Mouse (Mus musculus) forebrain, embryonic 10.5 days (tissue): ENCODE measurements around the gene Olfr44. TPM values are rescaled to one million over a fixed set of nuclear protein-coding genes. Genes with fewer than 3 reads are reported as not detected.

Source experiments
- DNase-seq: peaks from one replicate; pipeline ENCODE4 v3.0.0-alpha.2; 2017; ENCODE audit warnings: low spot score; ENCODE audit errors: extremely low spot score
- H3K27ac ChIP-seq: fragments of 300-500 bp; sonication (generic); 2 replicates; pipeline ENCODE4 v1.5.1; 2016; ENCODE audit warnings: mild to moderate bottlenecking
- H3K27me3 ChIP-seq: fragments of 300-500 bp; sonication (generic); 2 replicates; pipeline ENCODE4 v1.6.1; 2016; ENCODE audit warnings: mild to moderate bottlenecking; ENCODE audit not compliant: poor library complexity, severe bottlenecking
- H3K36me3 ChIP-seq: fragments of 300-500 bp; sonication (generic); replicated peaks from 2 replicates; pipeline ENCODE4 v1.6.1; 2016; ENCODE audit warnings: mild to moderate bottlenecking, moderate library complexity
- H3K4me1 ChIP-seq: fragments of 300-500 bp; sonication (generic); 2 replicates; pipeline ENCODE4 v1.6.1; 2016
- H3K4me3 ChIP-seq: fragments of 300-500 bp; sonication (generic); 2 replicates; pipeline ENCODE4 v1.5.1; 2016; ENCODE audit warnings: mild to moderate bottlenecking, moderate library complexity
- H3K9me3 ChIP-seq: fragments of 300-500 bp; sonication (generic); 2 replicates; pipeline ENCODE4 v1.6.1; 2016; ENCODE audit warnings: mild to moderate bottlenecking, moderate library complexity
- whole genome bisulfite sequencing: fragments of 180-500 bp; shearing (Covaris S2); methylation state at CpG from one replicate; pipeline ENCODE4 v1.1.7; 2016; 5-methylcytosine and 5-hydroxymethylcytosine counted together
- polyA plus RNA-seq: library from polyadenylated mRNA; unstranded; fragments of >200 nt; fragmentation: Nextera tagmentation; extraction: Ambion mirVana; gene quantifications from 2 replicates; pipeline ENCODE4 v1.2.1, GENCODE M21; 2016

Gene Olfr44
- polyA plus RNA-seq = not detected in 2 replicates

- WGBS = 95% methylated on average over 2 of the region's 2 CpGs
- H3K9me3 ChIP-seq = no peaks in the 10 kb centered on the region
- no peak within 1 kb of the TSS for H3K27ac ChIP-seq
- no peak for DNase-seq
- no peaks in the 10 kb centered on the region for H3K27me3 ChIP-seq
- H3K4me3 ChIP-seq = no peak within 1 kb of the TSS
- no peaks in the 10 kb centered on the region for H3K4me1 ChIP-seq
- H3K36me3 ChIP-seq = no peaks in the 10 kb centered on the region
Observed at GRCm38 (mm10) chr9:39493895-39494294, at the start of gene Olfr44. Olfr44 (minus strand) TSS chr9:39493995.

GRCm38 (mm10) chr9:39523616-39524285 is 30.0 kb upstream of the Olfr44 start:
- Histone ChIP-seq H3K4me1 (0 out of 2 replicates have a peak, but pooled peaks cover under 1% of the 10 kb centered on the region), H3K36me3 (no peaks in the 10 kb centered on the region), H3K27ac (no peak overlapping the region), H3K9me3 (no peaks in the 10 kb centered on the region), H3K4me3 (no peak overlapping the region), H3K27me3 (no peaks in the 10 kb centered on the region)
- no peak for DNase-seq
- WGBS = 85% methylated on average over 1 of the region's 1 CpGs

- 0 out of 2 replicates have a peak, but pooled peaks cover 3% of the 10 kb centered on the region for H3K4me1 ChIP-seq
- no peak overlapping the region for H3K27ac ChIP-seq
- no peaks in the 10 kb centered on the region for H3K9me3 ChIP-seq
- H3K36me3 ChIP-seq = no peaks in the 10 kb centered on the region
- no peaks in the 10 kb centered on the region for H3K27me3 ChIP-seq
- H3K4me3 ChIP-seq = no peak overlapping the region
- DNase-seq = no peak
Observed at GRCm38 (mm10) chr9:39518595-39518994, 24.8 kb upstream of the Olfr44 start.

- no peaks in the 10 kb centered on the region for H3K9me3 ChIP-seq
- H3K36me3 ChIP-seq = no peaks in the 10 kb centered on the region
- H3K27me3 ChIP-seq = no peaks in the 10 kb centered on the region
- no peak within 1 kb of the TSS for H3K27ac ChIP-seq
- no peak for DNase-seq
- WGBS = 82% methylated on average over 3 of the region's 3 CpGs
- no peak within 1 kb of the TSS for H3K4me3 ChIP-seq
- H3K4me1 ChIP-seq = 0 out of 2 replicates have a peak, but pooled peaks cover 3% of the 10 kb centered on the region
Observed at GRCm38 (mm10) chr9:39515531-39515930, 21.7 kb upstream of the Olfr44 start, which contains the start of gene Olfr957. Olfr957 (minus strand) TSS chr9:39515809.

- H3K4me1 ChIP-seq = no peaks in the 10 kb centered on the region
- WGBS = 84% methylated on average over 9 of the region's 9 CpGs
- no peak overlapping the region for H3K4me3 ChIP-seq
- no peaks in the 10 kb centered on the region for H3K27me3 ChIP-seq
- no peaks in the 10 kb centered on the region for H3K9me3 ChIP-seq
- DNase-seq = no peak
- no peaks in the 10 kb centered on the region for H3K36me3 ChIP-seq
- H3K27ac ChIP-seq = no peak overlapping the region
Observed at GRCm38 (mm10) chr9:39509412-39509811, 15.6 kb upstream of the Olfr44 start.

GRCm38 (mm10) chr9:39508998-39509397 is 15.2 kb upstream of the Olfr44 start:
- H3K27me3 ChIP-seq = no peaks in the 10 kb centered on the region
- DNase-seq = peak; percentile 46
- H3K27ac ChIP-seq = no peak overlapping the region
- no peaks in the 10 kb centered on the region for H3K36me3 ChIP-seq
- no peaks in the 10 kb centered on the region for H3K9me3 ChIP-seq
- WGBS = 13% methylated on average over 6 of the region's 6 CpGs
- no peaks in the 10 kb centered on the region for H3K4me1 ChIP-seq
- no peak overlapping the region for H3K4me3 ChIP-seq

GRCm38 (mm10) chr9:39471844-39472243 is 22.0 kb downstream of the Olfr44 start, which contains the start of gene Olfr955:
Olfr955 (minus strand) TSS chr9:39471944.
- Histone ChIP-seq H3K36me3 (no peaks in the 10 kb centered on the region), H3K4me1 (no peaks in the 10 kb centered on the region), H3K9me3 (no peaks in the 10 kb centered on the region), H3K27ac (no peak within 1 kb of the TSS), H3K4me3 (no peak within 1 kb of the TSS), H3K27me3 (no peaks in the 10 kb centered on the region)
- 66% methylated on average over 1 of the region's 1 CpGs for WGBS
- DNase-seq = no peak

- H3K27ac ChIP-seq = no peak within 1 kb of the TSS
- DNase-seq = no peak
- H3K4me1 ChIP-seq = no peaks in the 10 kb centered on the region
- WGBS = 88% methylated on average over 6 of the region's 6 CpGs
- no peaks in the 10 kb centered on the region for H3K36me3 ChIP-seq
- H3K4me3 ChIP-seq = no peak within 1 kb of the TSS
- H3K9me3 ChIP-seq = no peaks in the 10 kb centered on the region
- no peaks in the 10 kb centered on the region for H3K27me3 ChIP-seq
Observed at GRCm38 (mm10) chr9:39456401-39456800, 37.4 kb downstream of the Olfr44 start, which contains the start of gene Olfr954. Olfr954 (plus strand) TSS chr9:39456701.

Other genes starting within 250 kb of the Olfr44 start
- gene Olfr1537, start 244.0 kb downstream of the Olfr44 start, polyA plus RNA-seq = not detected in 2 replicates
- not detected in 2 replicates for gene Olfr945, start 217.2 kb downstream of the Olfr44 start, polyA plus RNA-seq
- not detected in 2 replicates for gene Olfr948, start 167.9 kb downstream of the Olfr44 start, polyA plus RNA-seq
- not detected in 2 replicates for gene Olfr951, start 106.6 kb downstream of the Olfr44 start, polyA plus RNA-seq
- gene Olfr952, start 66.8 kb downstream of the Olfr44 start, polyA plus RNA-seq = not detected in 2 replicates
- not detected in 2 replicates for gene Olfr954, start 37.3 kb downstream of the Olfr44 start, polyA plus RNA-seq
- gene Olfr955, start 22.1 kb downstream of the Olfr44 start, polyA plus RNA-seq = not detected in 2 replicates
- not detected in 2 replicates for gene Olfr957, start 21.8 kb upstream of the Olfr44 start, polyA plus RNA-seq
- gene Olfr958, start 60.1 kb upstream of the Olfr44 start, polyA plus RNA-seq = not detected in 2 replicates
- gene Olfr959, start 81.6 kb upstream of the Olfr44 start, polyA plus RNA-seq = not detected in 2 replicates
- 4.0 and 4.2 TPM in 2 replicates for gene AW551984, start 110.4 kb upstream of the Olfr44 start, polyA plus RNA-seq
- not detected in 2 replicates for gene Olfr148, start 116.7 kb upstream of the Olfr44 start, polyA plus RNA-seq
- not detected in 2 replicates for gene Olfr960, start 127.4 kb upstream of the Olfr44 start, polyA plus RNA-seq
- not detected in 2 replicates for gene Olfr961, start 151.1 kb upstream of the Olfr44 start, polyA plus RNA-seq
- not detected in 2 replicates for gene Olfr963, start 173.2 kb upstream of the Olfr44 start, polyA plus RNA-seq
- gene Olfr149, start 213.1 kb upstream of the Olfr44 start, polyA plus RNA-seq = not detected in 2 replicates
- gene Olfr965, start 217.4 kb upstream of the Olfr44 start, polyA plus RNA-seq = not detected in 2 replicates
- gene Olfr150, start 237.0 kb upstream of the Olfr44 start, polyA plus RNA-seq = not detected in 2 replicates